Mouse (Mus musculus) neural tube, embryonic 12.5 days (tissue): ENCODE measurements around the gene Dock2. TPM values are rescaled to one million over a fixed set of nuclear protein-coding genes. Genes with fewer than 3 reads are reported as not detected.

ENCODE experiments used
- ATAC-seq: fragments of 200-750 bp; cut with Nextera tagmentation; 2 replicates; pipeline ENCODE4 v1.8.0; 2017; ENCODE audit warnings: low read depth, mild to moderate bottlenecking, moderate TSS enrichment, moderate library complexity; ENCODE audit not compliant: low FRiP score
- H3K27ac ChIP-seq: fragments of 300-500 bp; sonication (generic); 2 replicates; pipeline ENCODE4 v1.5.1; 2016
- H3K27me3 ChIP-seq: fragments of 300-500 bp; sonication (generic); replicated peaks from 2 replicates; pipeline ENCODE4 v1.6.1; 2016; ENCODE audit warnings: mild to moderate bottlenecking
- H3K36me3 ChIP-seq: fragments of 300-500 bp; sonication (generic); 2 replicates; pipeline ENCODE4 v1.6.1; 2016; ENCODE audit warnings: mild to moderate bottlenecking
- H3K4me1 ChIP-seq: fragments of 300-500 bp; sonication (generic); 2 replicates; pipeline ENCODE4 v1.6.1; 2016
- H3K4me2 ChIP-seq: fragments of 300-500 bp; sonication (generic); replicated peaks from 2 replicates; pipeline ENCODE4 v1.6.1; 2016; ENCODE audit warnings: mild to moderate bottlenecking
- H3K4me3 ChIP-seq: fragments of 300-500 bp; sonication (generic); 2 replicates; pipeline ENCODE4 v1.5.1; 2016
- H3K9ac ChIP-seq: fragments of 300-500 bp; sonication (generic); 2 replicates; pipeline ENCODE4 v1.6.1; 2016; ENCODE audit warnings: mild to moderate bottlenecking
- H3K9me3 ChIP-seq: fragments of 300-500 bp; sonication (generic); 2 replicates; pipeline ENCODE4 v1.6.1; 2016; ENCODE audit warnings: mild to moderate bottlenecking
- WGBS: fragments of 180-500 bp; shearing (Covaris S2); methylation state at CpG from one replicate; pipeline ENCODE4 v1.1.7; 2016; 5-methylcytosine and 5-hydroxymethylcytosine counted together
- polyA plus RNA-seq: library from polyadenylated mRNA; unstranded; fragments of >200 nt; fragmentation: Nextera tagmentation; extraction: Ambion mirVana; gene quantifications from 2 replicates; pipeline ENCODE4 v1.2.1, GENCODE M21; 2016

Dock2 gene
- polyA plus RNA-seq, 1 experiment from 2014 or later, result 1.1 TPM

DNA sequence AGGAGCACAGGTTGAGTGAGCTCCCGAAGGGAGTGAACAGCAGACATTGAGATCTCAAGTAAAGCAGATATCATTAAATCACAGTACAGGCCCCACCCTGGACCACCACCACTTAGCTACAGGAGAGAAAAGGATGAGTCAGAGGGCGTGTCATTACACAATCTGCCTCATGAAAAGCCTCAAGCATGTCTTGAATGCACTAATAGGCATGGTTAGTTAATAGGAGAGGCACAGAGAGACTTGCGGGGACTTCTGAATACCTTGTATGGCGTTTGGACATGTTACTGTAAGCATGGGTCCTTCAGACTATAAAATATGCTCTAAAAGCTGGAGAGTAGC, 78.6 kb downstream of the Dock2 start:
- Histone ChIP-seq H3K4me2 (no peak overlapping the region), H3K36me3 (no peaks in the 10 kb centered on the region), H3K9me3 (no peaks in the 10 kb centered on the region), H3K4me3 (no peak overlapping the region), H3K27me3 (no peaks in the 10 kb centered on the region), H3K27ac (no peak overlapping the region), H3K9ac (no peak overlapping the region), H3K4me1 (no peaks in the 10 kb centered on the region)
- no peak for ATAC-seq
- 73% methylated on average over 4 of the region's 4 CpGs for WGBS

GRCm38 (mm10) chr11:34704384-34705107, 79.1 kb downstream of the Dock2 start:
- Histone ChIP-seq H3K4me3 (no peak overlapping the region), H3K27me3 (no peaks in the 10 kb centered on the region), H3K4me1 (no peaks in the 10 kb centered on the region), H3K9me3 (no peaks in the 10 kb centered on the region), H3K36me3 (no peaks in the 10 kb centered on the region), H3K27ac (no peak overlapping the region), H3K4me2 (no peak overlapping the region), H3K9ac (no peak overlapping the region)
- 65% methylated on average over 8 of the region's 8 CpGs for WGBS
- ATAC-seq, result no peak

DNA sequence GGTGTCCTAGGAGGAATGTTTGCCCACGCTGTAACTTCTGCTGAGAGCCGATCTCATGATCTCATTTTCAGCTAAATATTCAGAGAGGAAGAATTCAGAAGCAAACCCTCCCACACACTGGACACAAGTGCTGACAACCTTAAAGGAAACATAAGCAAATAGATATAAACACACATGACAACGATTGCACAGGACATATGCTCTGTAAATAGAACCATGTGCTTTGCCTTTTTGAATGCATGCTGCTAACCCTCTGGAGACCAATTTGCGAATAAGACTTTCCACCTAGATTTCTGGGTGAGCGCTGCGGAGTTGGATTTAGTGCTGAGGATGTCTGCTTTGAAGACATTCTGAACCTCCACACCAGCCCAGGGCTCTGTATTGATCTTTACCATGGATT, 79.8 kb downstream of the Dock2 start:
- ATAC-seq, result no peak
- Histone ChIP-seq H3K4me1 (no peaks in the 10 kb centered on the region), H3K4me3 (no peak overlapping the region), H3K9me3 (no peaks in the 10 kb centered on the region), H3K27me3 (no peaks in the 10 kb centered on the region), H3K27ac (no peak overlapping the region), H3K36me3 (no peaks in the 10 kb centered on the region), H3K9ac (no peak overlapping the region), H3K4me2 (no peak overlapping the region)
- whole genome bisulfite sequencing, result 73% methylated on average over 6 of the region's 6 CpGs

DNA sequence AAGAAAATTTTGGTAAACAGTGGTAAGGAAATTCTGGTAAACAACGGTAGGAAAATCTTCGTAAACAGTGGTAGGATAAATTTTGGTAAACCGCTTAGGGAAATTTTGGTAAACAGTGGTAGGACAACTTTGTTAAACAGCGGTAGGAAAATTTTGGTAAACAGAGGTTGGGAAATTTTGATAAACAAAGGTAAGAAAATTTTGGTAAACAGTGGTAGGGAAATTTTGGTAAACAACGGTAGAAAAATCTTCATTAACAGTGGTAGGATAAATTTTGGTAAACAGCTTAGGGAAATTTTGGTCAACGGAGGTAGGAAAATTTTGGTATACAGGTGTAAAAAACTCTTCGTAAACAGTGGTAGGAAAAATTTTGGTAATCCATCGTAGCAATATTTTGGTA, 101.9 kb downstream of the Dock2 start:
- no peak overlapping the region for H3K4me2 ChIP-seq
- no peak overlapping the region for H3K4me3 ChIP-seq
- ATAC-seq, result no peak
- H3K4me1 ChIP-seq, result no peaks in the 10 kb centered on the region
- WGBS, result 52% methylated on average over 8 of the region's 8 CpGs
- no peak overlapping the region for H3K9ac ChIP-seq
- no peaks in the 10 kb centered on the region for H3K9me3 ChIP-seq
- no peak overlapping the region for H3K27ac ChIP-seq
- H3K27me3 ChIP-seq, result no peaks in the 10 kb centered on the region
- H3K36me3 ChIP-seq, result no peaks in the 10 kb centered on the region

DNA sequence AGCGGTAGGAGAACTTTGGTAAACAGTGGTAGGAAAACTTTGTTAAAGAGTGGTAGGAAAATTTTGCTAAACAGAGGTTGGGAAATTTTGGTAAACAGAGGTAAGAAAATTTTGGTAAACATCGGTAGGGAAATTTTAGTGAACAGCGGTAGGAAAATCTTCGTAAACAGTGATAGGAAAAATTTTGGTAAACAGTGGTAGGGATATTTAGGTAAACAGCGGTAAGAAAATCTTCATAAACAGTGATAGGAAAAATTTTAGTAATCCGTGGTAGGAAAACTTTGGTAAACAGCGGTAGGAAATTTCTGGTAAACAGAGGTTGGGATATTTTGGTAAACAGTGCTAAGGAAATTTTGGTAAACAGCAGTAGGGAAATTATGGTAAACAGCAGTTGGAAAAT, 239.1 kb downstream of the Dock2 start:
- no peak overlapping the region for H3K4me2 ChIP-seq
- no peak for ATAC-seq

GRCm38 (mm10) chr11:34532131-34532530, 251.6 kb downstream of the Dock2 start:
- no peak for ATAC-seq
- Histone ChIP-seq H3K4me2 (no peak overlapping the region), H3K36me3 (no peaks in the 10 kb centered on the region), H3K27me3 (no peaks in the 10 kb centered on the region), H3K27ac (no peak overlapping the region), H3K4me3 (no peak overlapping the region), H3K9ac (no peak overlapping the region), H3K9me3 (no peaks in the 10 kb centered on the region), H3K4me1 (no peaks in the 10 kb centered on the region)
- 90% methylated on average over 10 of the region's 10 CpGs for WGBS

More for the DNA sequence above, 239.1 kb downstream of the Dock2 start:
- H3K9ac ChIP-seq, result no peak overlapping the region
- H3K27me3 ChIP-seq, result no peaks in the 10 kb centered on the region
- H3K36me3 ChIP-seq, result no peaks in the 10 kb centered on the region
- H3K4me3 ChIP-seq, result no peak overlapping the region
- 75% methylated on average over 7 of the region's 7 CpGs for WGBS
- H3K4me1 ChIP-seq, result no peaks in the 10 kb centered on the region
- peaks cover 6% of the 10 kb centered on the region for H3K9me3 ChIP-seq
- H3K27ac ChIP-seq, result no peak overlapping the region

- Histone ChIP-seq H3K4me2 (no peak overlapping the region), H3K4me3 (no peak overlapping the region), H3K9me3 (no peaks in the 10 kb centered on the region), H3K27me3 (no peaks in the 10 kb centered on the region), H3K27ac (no peak overlapping the region), H3K9ac (no peak overlapping the region), H3K36me3 (no peaks in the 10 kb centered on the region), H3K4me1 (no peaks in the 10 kb centered on the region)
- 85% methylated on average over 3 of the region's 3 CpGs for WGBS
- no peak for ATAC-seq
These were observed 252.7 kb downstream of the Dock2 start for GRCm38 (mm10) chr11:34530971-34531370.

DNA sequence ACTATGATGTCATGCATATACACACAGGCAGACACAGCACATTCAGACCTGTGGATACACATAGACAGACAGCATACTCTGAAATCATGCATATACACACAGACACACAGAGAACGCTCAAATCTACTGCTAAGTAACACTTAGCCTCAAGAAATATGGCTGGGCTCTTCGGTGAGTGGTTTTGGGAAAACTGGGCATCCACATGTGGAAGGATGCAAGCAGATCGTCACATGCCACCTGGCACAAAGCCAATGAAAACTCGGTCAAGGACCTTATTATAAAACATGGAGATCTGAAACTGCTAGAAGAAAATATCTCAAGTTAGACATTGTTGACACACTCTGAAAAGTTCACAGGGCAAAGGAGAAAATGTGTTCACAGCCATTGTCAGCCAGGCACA, 255.7 kb downstream of the Dock2 start:
- H3K27ac ChIP-seq, result no peak overlapping the region
- no peak overlapping the region for H3K4me2 ChIP-seq
- no peaks in the 10 kb centered on the region for H3K4me1 ChIP-seq
- no peaks in the 10 kb centered on the region for H3K36me3 ChIP-seq
- no peaks in the 10 kb centered on the region for H3K9me3 ChIP-seq
- H3K27me3 ChIP-seq, result no peaks in the 10 kb centered on the region
- H3K4me3 ChIP-seq, result no peak overlapping the region
- no peak for ATAC-seq
- WGBS, result 93% methylated on average over 4 of the region's 4 CpGs
- H3K9ac ChIP-seq, result no peak overlapping the region

- no peak overlapping the region for H3K4me2 ChIP-seq
- no peaks in the 10 kb centered on the region for H3K4me1 ChIP-seq
- H3K27ac ChIP-seq, result no peak overlapping the region
- 89% methylated on average over 5 of the region's 5 CpGs for WGBS
- H3K4me3 ChIP-seq, result no peak overlapping the region
- no peaks in the 10 kb centered on the region for H3K36me3 ChIP-seq
- no peaks in the 10 kb centered on the region for H3K9me3 ChIP-seq
- no peak overlapping the region for H3K9ac ChIP-seq
- H3K27me3 ChIP-seq, result no peaks in the 10 kb centered on the region
- ATAC-seq, result no peak
These were observed 256.5 kb downstream of the Dock2 start for GRCm38 (mm10) chr11:34527238-34527637.

DNA sequence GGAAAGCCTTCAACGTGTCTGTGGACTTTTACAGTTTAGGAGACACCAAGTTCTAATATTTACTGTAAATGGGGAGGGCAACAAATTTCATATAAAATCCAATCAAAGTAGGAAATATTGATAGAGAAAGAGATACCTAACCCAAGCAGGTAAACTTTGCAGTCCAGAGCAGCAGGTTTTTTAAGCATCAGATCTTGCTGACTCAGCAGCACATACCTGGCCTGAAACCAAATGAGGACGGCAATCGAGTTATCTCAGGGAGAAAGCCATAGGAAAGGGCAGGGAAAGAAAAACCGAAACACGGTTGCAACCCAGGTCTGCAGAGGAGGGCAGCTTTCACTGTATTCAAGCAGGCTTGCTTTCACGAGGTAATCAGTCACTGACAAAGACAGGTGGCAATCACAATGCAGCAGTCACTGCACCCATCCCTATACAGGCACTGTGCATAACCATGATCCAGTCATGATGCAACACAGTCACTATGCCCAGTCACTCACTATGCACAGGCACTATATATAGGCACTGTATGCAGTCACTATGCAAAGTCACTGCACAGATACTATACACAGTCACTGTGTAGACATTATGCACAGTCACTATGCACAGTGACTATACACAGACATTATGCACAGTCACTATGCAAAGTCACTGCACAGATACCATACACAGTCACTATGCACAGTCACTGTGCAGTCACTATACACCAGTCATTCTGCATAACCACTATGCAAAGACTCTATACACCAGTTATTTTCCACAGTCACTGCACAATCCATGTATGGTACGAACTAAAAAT, 258.4 kb downstream of the Dock2 start:
- no peaks in the 10 kb centered on the region for H3K27me3 ChIP-seq
- no peak overlapping the region for H3K4me2 ChIP-seq
- no peaks in the 10 kb centered on the region for H3K9me3 ChIP-seq
- no peak overlapping the region for H3K4me3 ChIP-seq
- no peak overlapping the region for H3K27ac ChIP-seq
- WGBS, result 83% methylated on average over 7 of the region's 7 CpGs
- H3K9ac ChIP-seq, result no peak overlapping the region
- H3K4me1 ChIP-seq, result no peaks in the 10 kb centered on the region
- H3K36me3 ChIP-seq, result no peaks in the 10 kb centered on the region
- 0 out of 2 replicates have a peak, but pooled peaks have one; percentile 33 for ATAC-seq

- ATAC-seq, result no peak
- no peaks in the 10 kb centered on the region for H3K27me3 ChIP-seq
- WGBS, result 76% methylated on average over 4 of the region's 4 CpGs
- H3K9ac ChIP-seq, result no peak overlapping the region
- no peak overlapping the region for H3K27ac ChIP-seq
- no peaks in the 10 kb centered on the region for H3K9me3 ChIP-seq
- H3K36me3 ChIP-seq, result no peaks in the 10 kb centered on the region
- no peak overlapping the region for H3K4me2 ChIP-seq
- H3K4me3 ChIP-seq, result no peak overlapping the region
- H3K4me1 ChIP-seq, result no peaks in the 10 kb centered on the region
These were observed 259.1 kb downstream of the Dock2 start for GRCm38 (mm10) chr11:34524586-34524985.

GRCm38 (mm10) chr11:34518566-34518965, 265.1 kb downstream of the Dock2 start:
- Histone ChIP-seq H3K36me3 (no peaks in the 10 kb centered on the region), H3K4me3 (no peak overlapping the region), H3K4me1 (no peaks in the 10 kb centered on the region), H3K9ac (no peak overlapping the region), H3K27ac (no peak overlapping the region), H3K27me3 (no peaks in the 10 kb centered on the region), H3K4me2 (no peak overlapping the region), H3K9me3 (no peaks in the 10 kb centered on the region)
- 61% methylated on average over 5 of the region's 5 CpGs for WGBS
- ATAC-seq, result no peak; the same call in 1 of the 2 replicates

DNA sequence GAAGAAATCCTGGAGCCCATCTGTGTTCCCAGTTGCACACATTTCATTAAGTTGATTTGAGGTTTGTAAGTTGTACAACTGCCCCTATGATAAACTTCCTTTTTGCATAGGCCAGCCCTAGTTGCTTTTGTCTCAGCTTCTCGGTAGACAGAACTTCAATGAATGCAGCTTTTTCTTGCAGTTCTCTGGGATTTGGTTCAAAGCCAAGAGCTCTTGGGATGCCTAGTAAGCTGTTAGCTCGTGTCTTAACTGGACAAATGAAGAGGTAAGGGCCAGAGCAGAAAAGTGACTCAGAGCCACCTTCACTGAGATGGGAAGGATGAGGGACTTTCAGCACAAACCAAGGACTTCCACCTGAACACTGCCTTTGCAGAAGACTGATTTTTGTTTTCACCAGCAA, 266.7 kb downstream of the Dock2 start:
- Histone ChIP-seq H3K27ac (no peak overlapping the region), H3K27me3 (no peaks in the 10 kb centered on the region), H3K4me1 (no peaks in the 10 kb centered on the region), H3K36me3 (no peaks in the 10 kb centered on the region), H3K4me2 (no peak overlapping the region), H3K9me3 (no peaks in the 10 kb centered on the region), H3K9ac (no peak overlapping the region), H3K4me3 (no peak overlapping the region)
- WGBS, result 60% methylated on average over 2 of the region's 2 CpGs
- no peak for ATAC-seq
